Mouse (Mus musculus) olfactory bulb, adult 2 months (tissue): ENCODE data around the gene Ano8. TPM values are rescaled to one million over a fixed set of nuclear protein-coding genes. Genes with fewer than 3 reads are reported as not detected.

ENCODE experiments used
- H3K27ac ChIP-seq: fragments of 200-500 bp; 2 replicates; pipeline ENCODE4 v1.5.1; 2012; ENCODE audit warnings: low read depth, low read length; ENCODE audit not compliant: insufficient read depth
- H3K4me1 ChIP-seq: fragments of 200-500 bp; 2 replicates; pipeline ENCODE4 v1.6.1; 2012; ENCODE audit warnings: low read length; ENCODE audit not compliant: control insufficient read depth, insufficient read depth
- H3K4me3 ChIP-seq: fragments of 200-500 bp; 2 replicates; pipeline ENCODE4 v1.5.1; 2012; ENCODE audit warnings: mild to moderate bottlenecking, low read depth, low read length, moderate library complexity; ENCODE audit not compliant: insufficient read depth
- CTCF ChIP-seq: fragments of 200-500 bp; IDR thresholded peaks from 2 replicates; pipeline ENCODE4 v1.5.1; 2012; ENCODE audit warnings: low read depth, mild to moderate bottlenecking, low read length, moderate library complexity; ENCODE audit not compliant: insufficient read depth
- POLR2A ChIP-seq: fragments of 200-500 bp; IDR thresholded peaks from 2 replicates; pipeline ENCODE4 v1.6.1; 2012; ENCODE audit warnings: mild to moderate bottlenecking, low read depth, low read length, moderate library complexity; ENCODE audit not compliant: insufficient read depth
- WGBS: fragments of 180-500 bp; shearing (Covaris S2); methylation state at CpG from one replicate; pipeline ENCODE4 v1.1.7; 2018; 5-methylcytosine and 5-hydroxymethylcytosine counted together
- polyA plus RNA-seq: library from polyadenylated mRNA; stranded (reverse); fragments of >200 nt; gene quantifications from 2 replicates; pipeline ENCODE4 v1.2.4, GENCODE M21; 2012; ENCODE audit warnings: low replicate concordance; ENCODE audit not compliant: missing spikeins, insufficient read depth, insufficient read length

Ano8 gene
- polyA plus RNA-seq, 1 experiment, result not detected

DNA sequence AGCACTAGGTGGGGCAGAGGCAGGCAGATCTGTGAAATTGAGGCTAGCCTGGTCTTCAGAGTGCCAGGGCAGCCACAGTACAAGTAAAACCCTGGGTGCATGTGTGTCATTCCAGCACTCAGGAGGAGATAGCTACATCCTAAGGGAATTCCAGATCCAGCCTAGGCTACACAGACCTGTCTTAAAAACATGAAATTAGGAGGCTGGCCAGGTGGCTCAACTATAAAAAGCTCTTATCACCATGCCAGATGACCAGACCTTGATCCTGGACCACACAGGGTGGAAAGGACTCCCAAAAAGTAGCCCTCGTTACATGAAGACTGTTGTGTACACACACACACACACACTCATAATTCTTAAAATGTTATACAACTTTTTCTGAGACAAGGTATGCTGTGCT lies 17.8 kb downstream of the Ano8 start:
- Histone ChIP-seq H3K4me1 (peaks cover 30% of the 10 kb centered on the region), H3K4me3 (no peak overlapping the region), H3K27ac (no peak overlapping the region)
- WGBS, result 97% methylated on average over 1 of the region's 1 CpGs
- TF ChIP-seq CTCF (no peak), POLR2A (no peak)

DNA sequence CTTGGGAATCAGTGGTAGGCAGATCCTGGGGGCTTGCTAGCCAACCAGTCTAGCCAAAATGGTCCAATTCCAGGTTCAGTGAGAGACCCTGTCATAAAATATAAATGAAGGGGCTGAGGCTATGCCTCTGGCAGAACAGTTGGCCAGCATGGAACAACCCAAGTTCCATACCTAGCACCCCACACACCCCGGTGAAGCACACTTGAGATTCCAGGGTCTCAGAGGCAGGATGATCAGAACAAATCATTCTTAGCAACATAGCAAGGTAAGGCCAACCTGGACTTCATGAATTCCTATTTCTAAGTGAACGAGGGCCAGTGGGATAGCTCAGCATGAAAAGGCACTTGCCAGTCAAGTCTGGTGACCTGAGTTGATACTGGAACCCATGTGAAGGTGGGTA lies 18.6 kb downstream of the Ano8 start:
- Histone ChIP-seq H3K27ac (no peak overlapping the region), H3K4me1 (peaks cover 33% of the 10 kb centered on the region), H3K4me3 (no peak overlapping the region)
- WGBS, result 88% methylated on average over 2 of the region's 2 CpGs
- TF ChIP-seq POLR2A (no peak), CTCF (no peak)

DNA sequence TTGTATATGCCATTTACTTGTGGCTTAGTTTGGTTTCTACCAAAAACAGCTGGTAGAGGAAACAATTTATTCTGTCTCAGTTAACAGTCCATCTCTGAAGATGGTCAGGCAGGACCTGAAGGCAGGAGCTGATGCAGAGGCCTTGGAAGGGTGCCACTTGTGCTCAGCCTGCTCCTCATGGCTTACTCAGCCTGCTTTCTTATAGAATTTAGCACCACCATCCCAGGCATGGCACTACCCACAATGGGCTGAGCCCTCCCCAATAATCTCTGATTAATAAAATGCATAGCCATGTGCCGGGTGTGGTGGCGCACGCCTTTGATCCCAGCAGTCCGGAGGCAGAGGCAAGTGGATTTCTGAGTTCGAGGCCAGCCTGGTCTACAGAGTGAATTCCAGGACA lies 19.6 kb downstream of the Ano8 start:
- Histone ChIP-seq H3K27ac (no peak overlapping the region), H3K4me3 (no peak overlapping the region), H3K4me1 (peaks cover 41% of the 10 kb centered on the region)
- no peak for TF ChIP-seq CTCF
- TF ChIP-seq POLR2A, result no peak
- 97% methylated on average over 5 of the region's 5 CpGs for WGBS

DNA sequence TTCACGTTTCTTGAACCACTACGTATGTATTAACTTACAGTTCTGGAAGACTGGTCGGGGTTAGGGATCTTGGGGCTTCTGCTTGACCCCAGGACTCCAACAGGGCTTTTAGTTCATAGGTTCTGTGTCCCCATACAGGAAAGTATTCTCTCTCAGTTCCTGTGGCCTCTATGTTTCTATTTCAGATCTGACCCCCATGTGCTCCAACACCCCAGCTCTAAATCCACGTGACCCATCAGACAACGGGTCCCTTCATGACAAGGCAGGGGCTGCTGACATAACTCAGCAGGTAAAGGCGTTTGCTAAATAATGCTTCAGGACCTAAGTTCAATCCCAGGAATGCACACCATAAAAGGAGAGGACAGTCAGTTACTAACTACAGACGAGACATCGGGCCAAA lies 20.0 kb downstream of the Ano8 start:
- H3K4me3 ChIP-seq, result no peak overlapping the region
- no peak for TF ChIP-seq CTCF
- no peak for TF ChIP-seq POLR2A
- H3K4me1 ChIP-seq, result peaks cover 41% of the 10 kb centered on the region
- no peak overlapping the region for H3K27ac ChIP-seq
- 78% methylated on average over 8 of the region's 8 CpGs for WGBS

DNA sequence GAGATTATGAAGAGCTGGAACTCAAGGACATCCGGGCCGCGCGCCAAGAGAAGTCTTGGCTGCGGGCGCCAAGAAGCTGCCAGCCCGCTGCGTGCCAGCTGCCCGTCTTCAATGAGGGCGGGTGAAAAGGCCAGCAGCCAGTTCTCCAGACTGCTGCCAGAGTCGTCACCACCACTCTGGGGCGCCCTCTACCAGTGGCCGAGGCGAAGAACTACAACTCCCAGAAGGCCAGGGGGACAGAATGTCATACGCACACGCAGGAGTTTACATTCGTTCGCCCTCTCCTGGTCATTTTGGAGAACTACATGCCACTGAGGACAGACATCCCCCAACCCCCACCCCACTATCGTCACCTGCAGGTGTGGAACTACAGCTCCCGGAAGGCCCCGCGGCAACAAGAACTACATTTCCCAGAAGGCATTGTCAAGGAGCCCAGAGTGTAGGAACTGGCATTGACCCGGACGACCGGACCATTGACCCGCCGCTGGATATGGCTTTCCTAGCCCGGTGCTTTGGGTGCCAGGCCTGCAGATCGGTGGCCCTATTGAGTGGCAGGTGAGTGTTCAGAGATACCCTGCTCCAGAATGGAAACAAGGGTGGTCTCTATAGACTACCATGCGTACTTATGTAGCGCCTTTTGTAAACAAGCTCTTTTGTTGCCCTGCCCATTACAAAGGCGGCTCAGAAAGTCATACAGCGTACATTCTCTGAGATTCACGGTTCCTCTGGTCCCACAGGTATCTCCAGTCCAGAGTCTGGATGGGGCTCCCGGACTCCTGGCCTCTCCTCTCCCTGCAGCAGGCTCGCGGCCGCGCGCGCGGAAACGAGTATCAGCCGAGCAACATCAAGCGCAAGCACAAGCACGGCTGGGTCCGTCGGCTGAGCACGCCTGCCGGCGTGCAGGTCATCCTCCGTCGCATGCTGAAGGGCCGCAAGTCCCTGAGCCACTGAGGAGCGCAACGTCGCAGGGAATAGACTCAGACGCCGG lies 21.0 kb downstream of the Ano8 start, which contains the start of gene Mrpl34:
Gene Mrpl34 (plus strand): TSS at position 447 of the 988 bp plus-strand sequence.
- under 1% methylated on average over 59 of the region's 59 CpGs for WGBS
- TF ChIP-seq POLR2A, result peak; percentile 42
- peak; percentile 56 for TF ChIP-seq CTCF
- Histone ChIP-seq H3K4me3 (peak within 1 kb of the TSS; percentile 90), H3K4me1 (peaks cover 33% of the 10 kb centered on the region), H3K27ac (peak within 1 kb of the TSS; percentile 85)

DNA sequence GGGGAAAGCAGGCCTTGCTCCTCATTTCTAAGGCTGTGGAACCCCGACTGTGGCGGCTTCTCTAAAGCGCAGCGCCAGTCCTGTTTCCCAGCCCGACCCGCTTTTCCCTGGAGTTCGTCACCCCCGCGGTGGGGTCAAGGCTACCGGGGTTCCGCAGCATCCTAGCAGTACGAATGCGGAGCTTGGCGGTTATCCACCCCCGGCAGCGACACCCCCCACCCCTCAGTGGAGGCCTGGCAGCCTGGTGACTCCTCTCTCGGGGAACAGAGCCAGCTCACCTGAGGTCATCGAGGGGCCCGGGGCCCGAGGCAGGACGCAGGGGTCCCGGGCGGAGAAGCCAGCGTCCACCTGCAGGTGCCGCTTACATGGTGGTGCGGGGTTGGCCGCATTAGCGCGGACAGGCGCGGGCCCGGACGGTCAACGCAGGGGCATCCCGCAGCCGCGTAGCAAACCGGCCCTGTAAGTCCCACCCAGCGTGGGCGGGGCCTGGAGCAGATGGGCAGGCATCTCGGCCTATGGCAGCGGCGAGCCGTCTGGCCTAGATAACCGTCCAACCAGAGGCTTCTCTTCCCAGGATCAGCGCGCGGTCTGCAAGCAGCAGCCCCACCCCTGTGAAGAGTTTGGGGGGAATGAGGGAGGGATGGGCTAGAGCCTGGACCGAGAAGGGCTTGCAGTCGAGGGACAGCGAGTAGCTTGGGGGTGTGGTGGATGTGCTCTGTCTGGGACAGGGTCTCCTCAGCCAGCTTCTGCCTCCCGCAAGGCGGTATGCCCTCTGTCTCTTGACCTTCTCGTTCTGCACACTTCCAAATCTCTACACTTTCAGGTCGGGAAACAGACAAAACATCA lies 22.4 kb downstream of the Ano8 start, which contains the start of gene Abhd8:
Gene Abhd8 (minus strand): TSS at position 468 of the 846 bp plus-strand sequence.
- peak; percentile 54 for TF ChIP-seq POLR2A
- 0 out of 2 replicates have a peak, but pooled peaks have one; percentile 5 for TF ChIP-seq CTCF
- Histone ChIP-seq H3K27ac (peak within 1 kb of the TSS; percentile 85), H3K4me1 (peaks cover 34% of the 10 kb centered on the region), H3K4me3 (peak within 1 kb of the TSS; percentile 90)
- under 1% methylated on average over 53 of the region's 55 CpGs for WGBS

DNA sequence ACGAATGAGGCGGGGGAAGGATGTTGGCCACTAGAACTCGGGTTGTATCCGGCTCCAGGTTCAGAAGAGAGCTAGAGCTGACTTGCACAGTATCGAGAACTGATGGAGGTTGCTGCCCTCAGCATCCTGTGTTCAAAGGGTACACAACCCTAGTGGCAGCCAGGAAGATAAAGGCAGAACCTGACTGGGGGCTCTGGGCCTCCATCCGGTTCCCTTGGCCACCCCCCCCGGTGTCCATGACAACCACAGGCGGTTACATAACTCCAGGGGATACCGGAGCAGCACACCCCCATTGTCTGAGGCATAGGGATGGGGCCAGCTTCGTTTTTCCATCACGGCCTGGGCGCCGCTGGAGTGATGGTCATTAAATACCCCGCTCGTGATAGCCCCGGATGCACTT lies 23.0 kb downstream of the Ano8 start:
- H3K4me1 ChIP-seq, result peaks cover 40% of the 10 kb centered on the region
- peak overlapping the region; percentile 85 for H3K27ac ChIP-seq

DNA sequence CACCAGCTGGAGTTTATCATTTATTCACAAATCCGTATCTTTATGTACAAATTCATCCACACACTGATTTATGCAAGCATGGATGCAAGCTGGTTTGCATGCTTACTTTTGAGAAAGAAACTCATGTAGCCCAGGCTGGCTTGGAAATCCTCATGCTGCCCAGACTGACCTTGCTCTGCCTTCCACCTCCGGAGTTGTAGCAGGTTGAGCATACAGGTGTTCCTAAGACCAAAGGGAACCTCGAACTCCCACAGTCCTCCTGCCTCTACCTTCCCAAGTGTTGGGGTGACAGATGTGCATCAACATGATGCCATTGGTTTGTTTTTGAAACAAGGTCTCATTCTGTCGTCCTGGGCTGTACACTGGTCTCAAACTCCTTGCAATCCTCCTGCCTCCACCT lies 23.6 kb downstream of the Ano8 start:
- TF ChIP-seq CTCF (no peak), POLR2A (no peak)
- Histone ChIP-seq H3K27ac (no peak overlapping the region), H3K4me3 (peak overlapping the region; percentile 90), H3K4me1 (peaks cover 43% of the 10 kb centered on the region)
- 70% methylated on average over 4 of the region's 4 CpGs for WGBS

More for the DNA sequence above, 23.0 kb downstream of the Ano8 start:
- WGBS, result 3% methylated on average over 16 of the region's 16 CpGs
- H3K4me3 ChIP-seq, result peak overlapping the region; percentile 90
- TF ChIP-seq CTCF (no peak), POLR2A (no peak)
